Mouse (Mus musculus) C2C12 (cell line): ENCODE results near the gene Bbs7. TPM values are rescaled to one million over a fixed set of nuclear protein-coding genes. Genes with fewer than 3 reads are reported as not detected.
"Not testable (repeated sequence)": the region's sequence is repeated elsewhere in the genome, so short reads cannot be mapped to it uniquely, and the experiment has no call there.

Experiments
- H3K27me3 ChIP-seq: one replicate; pipeline ENCODE4 v1.6.1; 2011; ENCODE audit not compliant: control insufficient read depth, insufficient read depth, insufficient read length
- H3K36me3 ChIP-seq: one replicate; pipeline ENCODE4 v1.6.1; 2011; ENCODE audit not compliant: control insufficient read depth, insufficient read depth
- H3K4me3 ChIP-seq: one replicate; pipeline ENCODE4 v1.5.1; 2011; ENCODE audit warnings: mild to moderate bottlenecking, control low read depth; ENCODE audit not compliant: poor library complexity, insufficient read depth, severe bottlenecking
- H3K79me2 ChIP-seq: one replicate; pipeline ENCODE4 v1.6.1; 2011; ENCODE audit not compliant: control insufficient read depth, insufficient read depth
- H3K79me3 ChIP-seq: one replicate; pipeline ENCODE4 v1.6.1; 2011; ENCODE audit warnings: low read depth, control low read depth
- H3ac ChIP-seq: one replicate; pipeline ENCODE3; 2011; ENCODE audit warnings: low read depth; ENCODE audit not compliant: control insufficient read depth, insufficient read length
- CEBPB ChIP-seq: IDR thresholded peaks from one replicate; pipeline ENCODE4 v1.6.1; 2011; ENCODE audit warnings: low read depth, mild to moderate bottlenecking, control low read depth, moderate library complexity
- CTCF ChIP-seq: IDR thresholded peaks from one replicate; pipeline ENCODE4 v1.5.1; 2011; ENCODE audit not compliant: control insufficient read depth, insufficient read depth, insufficient read length
- FOSL1 ChIP-seq: IDR thresholded peaks from one replicate; pipeline ENCODE4 v1.8.0; 2011; ENCODE audit warnings: mild to moderate bottlenecking, low read length; ENCODE audit not compliant: poor library complexity, insufficient read depth, severe bottlenecking
- MAX ChIP-seq: IDR thresholded peaks from one replicate; pipeline ENCODE4 v1.6.1; 2011; ENCODE audit warnings: mild to moderate bottlenecking, control low read depth
- MYOD1 ChIP-seq: IDR thresholded peaks from one replicate; pipeline ENCODE4 v1.6.1; 2011; ENCODE audit warnings: low read depth; ENCODE audit not compliant: control insufficient read depth, insufficient read length
- MYOG ChIP-seq: IDR thresholded peaks from one replicate; pipeline ENCODE4 v1.6.1; 2011; ENCODE audit not compliant: control insufficient read depth, insufficient read length; ENCODE audit errors: extremely low read depth
- USF1 ChIP-seq: IDR thresholded peaks from one replicate; pipeline ENCODE4 v1.6.1; 2011; ENCODE audit warnings: low read depth, mild to moderate bottlenecking, control low read depth, moderate library complexity
- polyA plus RNA-seq: library from polyadenylated mRNA; unstranded; fragments of >200 nt; fragmentation: generic; extraction: Trizol; gene quantifications from one replicate; pipeline ENCODE4 v1.2.1, GENCODE M21; 2012; ENCODE audit warnings: missing spikeins

The Bbs7 gene
- polyA plus RNA-seq, 1 experiment: 1.8 TPM

GRCm38 (mm10) chr3:36605894-36606783, 7.1 kb downstream of the Bbs7 start:
- Histone ChIP-seq H3ac (no peak overlapping the region), H3K79me2 (no peaks in the 10 kb centered on the region), H3K27me3 (no peaks in the 10 kb centered on the region), H3K4me3 (no peak overlapping the region), H3K79me3 (no peaks in the 10 kb centered on the region), H3K36me3 (peaks cover 3% of the 10 kb centered on the region)
- no peak for TF ChIP-seq USF1
- TF ChIP-seq CEBPB: no peak
- no peak for TF ChIP-seq CTCF
- TF ChIP-seq MYOG: no peak
- no peak for TF ChIP-seq MAX
- TF ChIP-seq MYOD1: no peak
- TF ChIP-seq FOSL1: no peak

- not testable (repeated sequence) for H3K36me3 ChIP-seq, H3K4me3 ChIP-seq, H3K79me2 ChIP-seq, H3K27me3 ChIP-seq, H3ac ChIP-seq, H3K79me3 ChIP-seq
These were observed 13.5 kb downstream of the Bbs7 start for GRCm38 (mm10) chr3:36599773-36600172.

GRCm38 (mm10) chr3:36598811-36599210, 14.5 kb downstream of the Bbs7 start:
- Histone ChIP-seq H3K36me3 (no peaks in the 10 kb centered on the region), H3K79me2 (no peaks in the 10 kb centered on the region), H3ac (no peak overlapping the region), H3K27me3 (no peaks in the 10 kb centered on the region), H3K79me3 (no peaks in the 10 kb centered on the region), H3K4me3 (no peak overlapping the region)
- TF ChIP-seq CTCF (no peak), CEBPB (no peak), MAX (no peak), MYOG (no peak), MYOD1 (no peak), FOSL1 (no peak), USF1 (no peak)

- peak within 1 kb of the TSS; percentile 96 for H3K4me3 ChIP-seq
- no peak for TF ChIP-seq USF1
- TF ChIP-seq CTCF: peak; percentile 24
- no peak for TF ChIP-seq FOSL1
- H3K27me3 ChIP-seq: no peaks in the 10 kb centered on the region
- H3K79me2 ChIP-seq: peaks cover 49% of the 10 kb centered on the region
- peaks cover 41% of the 10 kb centered on the region for H3K36me3 ChIP-seq
- peak within 1 kb of the TSS; percentile 82 for H3ac ChIP-seq
- H3K79me3 ChIP-seq: peaks cover 36% of the 10 kb centered on the region
These were observed 41.4 kb downstream of the Bbs7 start, which contains the start of gene Ccna2 for GRCm38 (mm10) chr3:36571827-36572378. Gene Ccna2 (minus strand): TSS chr3:36572150.

- Histone ChIP-seq H3K27me3 (no peaks in the 10 kb centered on the region), H3K4me3 (peak overlapping the region; percentile 96), H3K79me3 (peaks cover 36% of the 10 kb centered on the region), H3K36me3 (peaks cover 46% of the 10 kb centered on the region), H3K79me2 (peaks cover 54% of the 10 kb centered on the region), H3ac (peak overlapping the region; percentile 82)
- no peak for TF ChIP-seq CEBPB
- TF ChIP-seq CTCF: no peak
- no peak for TF ChIP-seq FOSL1
- no peak for TF ChIP-seq MYOD1
- no peak for TF ChIP-seq USF1
These were observed 41.9 kb downstream of the Bbs7 start for GRCm38 (mm10) chr3:36571361-36571826.

GRCm38 (mm10) chr3:36569836-36570235, 43.4 kb downstream of the Bbs7 start:
- TF ChIP-seq MAX (no peak), CTCF (no peak), USF1 (no peak), FOSL1 (no peak), MYOG (no peak), MYOD1 (no peak), CEBPB (no peak)
- Histone ChIP-seq H3ac (peak overlapping the region; percentile 48), H3K79me3 (peaks cover 36% of the 10 kb centered on the region), H3K4me3 (peak overlapping the region; percentile 96), H3K27me3 (no peaks in the 10 kb centered on the region), H3K36me3 (peaks cover 61% of the 10 kb centered on the region), H3K79me2 (peaks cover 55% of the 10 kb centered on the region)
